Mouse (Mus musculus) liver, adult (tissue): Measurements from ENCODE around the gene Farp1.

Experiments
- GATA4 ChIP-seq: IDR thresholded peaks from 2 replicates; pipeline ENCODE4 v1.6.1; 2014; ENCODE audit warnings: mild to moderate bottlenecking, low read length; ENCODE audit not compliant: insufficient replicate concordance

The Farp1 gene

GRCm38 (mm10) chr14:121147026-121147425 is 112.0 kb downstream of the Farp1 start:
- no peak for TF ChIP-seq GATA4

- TF ChIP-seq GATA4 = no peak
Observed at GRCm38 (mm10) chr14:121148088-121148785, 113.2 kb downstream of the Farp1 start.

GRCm38 (mm10) chr14:121149984-121150383 is 115.0 kb downstream of the Farp1 start:
- TF ChIP-seq GATA4 = no peak

- no peak for TF ChIP-seq GATA4
Observed at GRCm38 (mm10) chr14:121151837-121152236, 116.8 kb downstream of the Farp1 start.

- TF ChIP-seq GATA4 = no peak
Observed at GRCm38 (mm10) chr14:121152771-121153170, 117.8 kb downstream of the Farp1 start.

- TF ChIP-seq GATA4 = no peak
Observed at GRCm38 (mm10) chr14:121153260-121153659, 118.3 kb downstream of the Farp1 start.

- no peak for TF ChIP-seq GATA4
Observed at GRCm38 (mm10) chr14:121155173-121155572, 120.2 kb downstream of the Farp1 start.

GRCm38 (mm10) chr14:121158616-121159015 is 123.6 kb downstream of the Farp1 start:
- TF ChIP-seq GATA4 = no peak

GRCm38 (mm10) chr14:121162822-121163221 is 127.8 kb downstream of the Farp1 start:
- no peak for TF ChIP-seq GATA4

GRCm38 (mm10) chr14:121164866-121165265 is 129.9 kb downstream of the Farp1 start:
- TF ChIP-seq GATA4 = no peak

- no peak for TF ChIP-seq GATA4
Observed at GRCm38 (mm10) chr14:121165408-121166037, 130.5 kb downstream of the Farp1 start.

GRCm38 (mm10) chr14:121166038-121166436 is 131.0 kb downstream of the Farp1 start:
- no peak for TF ChIP-seq GATA4

GRCm38 (mm10) chr14:121168716-121169115 is 133.7 kb downstream of the Farp1 start:
- TF ChIP-seq GATA4 = no peak

- TF ChIP-seq GATA4 = no peak
Observed at GRCm38 (mm10) chr14:121170321-121170720, 135.3 kb downstream of the Farp1 start.

- TF ChIP-seq GATA4 = no peak
Observed at GRCm38 (mm10) chr14:121172065-121173036, 137.4 kb downstream of the Farp1 start.
